Mouse (Mus musculus) kidney, postnatal 36 days (tissue): ENCODE measurements around the gene Pold3.

Experiments
- DNase-seq, 2 experiments: peaks; one replicate each; pipeline ENCODE4 v3.0.0; 2021 to 2022; ENCODE audit warnings: mixed read lengths in 2 of 2

Pold3 gene

GRCm38 (mm10) chr7:100121376-100121789 lies at the start of gene Pold3:
Gene Pold3 (minus strand): TSS chr7:100121565.
- peak; percentile 98 to 99 for DNase-seq

GRCm38 (mm10) chr7:100170756-100171155 lies 49.4 kb upstream of the Pold3 start:
- no peak for DNase-seq

GRCm38 (mm10) chr7:100168654-100169053 lies 47.3 kb upstream of the Pold3 start:
- DNase-seq, result peak; percentile 17 to 24

- no peak for DNase-seq
Observed at GRCm38 (mm10) chr7:100163506-100163905, 42.1 kb upstream of the Pold3 start.

GRCm38 (mm10) chr7:100160006-100160405 lies 38.6 kb upstream of the Pold3 start:
- no peak for DNase-seq

GRCm38 (mm10) chr7:100159105-100159841 lies 37.9 kb upstream of the Pold3 start, which contains the start of gene Lipt2:
Gene Lipt2 (plus strand): TSS chr7:100159277.
- DNase-seq, result peak; percentile 96 to 97

- DNase-seq, result no peak
Observed at GRCm38 (mm10) chr7:100157669-100158068, 36.3 kb upstream of the Pold3 start.

- peak in 1 of 2 experiments; percentile 4 for DNase-seq
Observed at GRCm38 (mm10) chr7:100150626-100151025, 29.3 kb upstream of the Pold3 start.

GRCm38 (mm10) chr7:100150086-100150485 lies 28.7 kb upstream of the Pold3 start:
- peak; percentile 18 to 31 for DNase-seq

- DNase-seq, result no peak
Observed at GRCm38 (mm10) chr7:100148586-100148985, 27.2 kb upstream of the Pold3 start.

- DNase-seq, result no peak
Observed at GRCm38 (mm10) chr7:100140591-100140990, 19.2 kb upstream of the Pold3 start.

GRCm38 (mm10) chr7:100138075-100138474 lies 16.7 kb upstream of the Pold3 start:
- DNase-seq, result no peak

- DNase-seq, result peak; percentile 59 to 72
Observed at GRCm38 (mm10) chr7:100137038-100137437, 15.7 kb upstream of the Pold3 start.

GRCm38 (mm10) chr7:100132379-100132778 lies 11.0 kb upstream of the Pold3 start:
- no peak for DNase-seq

GRCm38 (mm10) chr7:100130592-100130991 lies 9.2 kb upstream of the Pold3 start:
- DNase-seq, result no peak

GRCm38 (mm10) chr7:100128262-100129041 lies 7.1 kb upstream of the Pold3 start:
- DNase-seq, result peak in 1 of 2 experiments; percentile 6

- DNase-seq, result no peak
Observed at GRCm38 (mm10) chr7:100126514-100126913, 5.1 kb upstream of the Pold3 start.

- DNase-seq, result peak; percentile 12 to 46
Observed at GRCm38 (mm10) chr7:100125166-100125565, 3.8 kb upstream of the Pold3 start.

GRCm38 (mm10) chr7:100124211-100124610 lies 2.8 kb upstream of the Pold3 start:
- peak; percentile 19 to 67 for DNase-seq

- peak; percentile 28 to 60 for DNase-seq
Observed at GRCm38 (mm10) chr7:100123486-100123885, 2.1 kb upstream of the Pold3 start.

GRCm38 (mm10) chr7:100120791-100121261 lies 539 bp downstream of the Pold3 start:
- DNase-seq, result peak; percentile 26 to 68

GRCm38 (mm10) chr7:100114279-100114678 lies 7.1 kb downstream of the Pold3 start:
- DNase-seq, result peak; percentile 7 to 18

- DNase-seq, result no peak
Observed at GRCm38 (mm10) chr7:100113821-100114220, 7.5 kb downstream of the Pold3 start.

GRCm38 (mm10) chr7:100111506-100111905 lies 9.9 kb downstream of the Pold3 start:
- no peak for DNase-seq
